ENCODE assay signal across 8 mouse cellular contexts in genomic region chr16:18811468-18812384, GRCm38 (mm10). TPM values are rescaled to one million over a fixed set of nuclear protein-coding genes. Genes with fewer than 3 reads are reported as not detected.
DNase-seq lines count a peak whose midpoint lies in the region; ATAC-seq and TF ChIP-seq lines count a peak whose summit lies in the region.

Gene Ufd1, plus strand, starts transcription at chr16:18811779.
Gene Cdc45, minus strand, starts transcription at chr16:18811987.

- peak within 1 kb of the TSS; percentile 86 for H3K4me3 ChIP-seq in forebrain, embryonic 10.5 days
- H3K4me3 ChIP-seq in heart, embryonic 15.5 days = peak within 1 kb of the TSS; percentile 79
- peak within 1 kb of the TSS; percentile 94 to 100 for H3K4me3 ChIP-seq in liver, embryonic 14.5 days (ENCODE audit: insufficient read depth in 1 of 2, low read depth in 2 of 2, low read length in 2 of 2)
- H3K4me3 ChIP-seq in neural tube, embryonic 11.5 days (ENCODE audit: low read depth, low read length) = peak within 1 kb of the TSS; percentile 85
- peak within 1 kb of the TSS; percentile 87 for H3K4me3 ChIP-seq in stomach, postnatal 0 days (ENCODE audit: low read depth, low read length)

- peak; percentile 94 for ATAC-seq in heart, embryonic 15.5 days (replicated peaks; ENCODE audit: insufficient number of reproducible peaks, insufficient read depth, low FRiP score, low read depth)
- ATAC-seq in liver, embryonic 14.5 days (ENCODE audit: insufficient read depth) = peak; percentile 92
- ATAC-seq in neural tube, embryonic 11.5 days (ENCODE audit: insufficient read depth, low FRiP score, low TSS enrichment) = peak; percentile 98
- ATAC-seq in stomach, postnatal 0 days (ENCODE audit: low FRiP score, low TSS enrichment) = peak; percentile 97

- 0 out of 2 replicates have a peak, but pooled peaks have one; percentile 4 for TF ChIP-seq CTCF in liver, embryonic 14.5 days (IDR thresholded peaks at IDR 0.05; ENCODE audit: low read depth)
- TF ChIP-seq CTCF in stomach, postnatal 0 days (IDR thresholded peaks at IDR 0.05; ENCODE audit: low read depth) = peak; percentile 4; the same call in 1 of the 2 replicates

- peaks cover 28% of the 10 kb centered on the region for H3K4me1 ChIP-seq in forebrain, embryonic 10.5 days
- H3K4me1 ChIP-seq in heart, embryonic 15.5 days (replicated peaks) = peaks cover 20% of the 10 kb centered on the region
- peaks cover 12 to 16% of the 10 kb centered on the region in 2 experiments; a peak in 3 of 4 replicates for H3K4me1 ChIP-seq in liver, embryonic 14.5 days (replicated peaks; ENCODE audit: control insufficient read depth in 2 of 2, insufficient read depth in 2 of 2, low read length in 1 of 2)
- peaks cover 6% of the 10 kb centered on the region; the same call in 1 of the 2 replicates for H3K4me1 ChIP-seq in neural tube, embryonic 11.5 days (ENCODE audit: control insufficient read depth, insufficient read depth, low read length)
- H3K4me1 ChIP-seq in stomach, postnatal 0 days (replicated peaks; ENCODE audit: control insufficient read depth, insufficient read depth) = peaks cover 3% of the 10 kb centered on the region; the same call in 1 of the 2 replicates

- H3K9me3 ChIP-seq in forebrain, embryonic 10.5 days = no peaks in the 10 kb centered on the region
- no peaks in the 10 kb centered on the region for H3K9me3 ChIP-seq in heart, embryonic 15.5 days (replicated peaks)
- H3K9me3 ChIP-seq in liver, embryonic 14.5 days (ENCODE audit: control insufficient read depth, low read length) = no peaks in the 10 kb centered on the region
- H3K9me3 ChIP-seq in neural tube, embryonic 11.5 days (ENCODE audit: control insufficient read depth, low read length) = no peaks in the 10 kb centered on the region
- H3K9me3 ChIP-seq in stomach, postnatal 0 days (ENCODE audit: control insufficient read depth, low read length) = no peaks in the 10 kb centered on the region

- H3K27ac ChIP-seq in forebrain, embryonic 10.5 days = peak within 1 kb of the TSS; percentile 90
- peak within 1 kb of the TSS; percentile 84 for H3K27ac ChIP-seq in heart, embryonic 15.5 days
- peak within 1 kb of the TSS; percentile 86 for H3K27ac ChIP-seq in liver, embryonic 14.5 days
- H3K27ac ChIP-seq in neural tube, embryonic 11.5 days (ENCODE audit: low read depth, low read length) = peak within 1 kb of the TSS; percentile 53; the same call in 1 of the 2 replicates
- H3K27ac ChIP-seq in stomach, postnatal 0 days (replicated peaks) = peak within 1 kb of the TSS; percentile 88

- DNase-seq in CD8-positive naive resting alpha-beta T cell, adult 2 months (ENCODE audit: low read depth in 2 of 2, low spot score in 2 of 2) = peak; percentile 83 to 85
- peak; percentile 87 for DNase-seq in c-Kit-positive CD71-negative TER-119-negative erythroid progenitor cells, embryonic 14.5 days (ENCODE audit: low read depth)
- DNase-seq in forebrain, embryonic 10.5 days (ENCODE audit: extremely low spot score, low spot score) = peak; percentile 89
- DNase-seq in kidney, postnatal 25 days = peak; percentile 91 to 95
- DNase-seq in liver, embryonic 14.5 days (ENCODE audit: low read depth in 3 of 3, low spot score in 3 of 3) = peak; percentile 93 to 96 (median 95)
- peak; percentile 90 for DNase-seq in neural tube, embryonic 11.5 days (ENCODE audit: low spot score)
- peak; percentile 91 for DNase-seq in stomach, postnatal 0 days (ENCODE audit: low spot score)

- H3K9ac ChIP-seq in heart, embryonic 15.5 days = peak within 1 kb of the TSS; percentile 83
- H3K9ac ChIP-seq in liver, embryonic 14.5 days (replicated peaks) = peak within 1 kb of the TSS; percentile 88
- peak within 1 kb of the TSS; percentile 89 for H3K9ac ChIP-seq in neural tube, embryonic 11.5 days (ENCODE audit: low read length)
- peak within 1 kb of the TSS; percentile 93 for H3K9ac ChIP-seq in stomach, postnatal 0 days (ENCODE audit: low read length)

- TF ChIP-seq EP300 in liver, embryonic 14.5 days (IDR thresholded peaks at IDR 0.05; ENCODE audit: low read depth) = peak; percentile 6; the same call in 1 of the 2 replicates
- TF ChIP-seq EP300 in stomach, postnatal 0 days (optimal IDR thresholded peaks at IDR 0.05) = peak; percentile 93

- peak within 1 kb of the TSS; percentile 91 for H3K4me2 ChIP-seq in heart, embryonic 15.5 days
- peak within 1 kb of the TSS; percentile 97 for H3K4me2 ChIP-seq in liver, embryonic 14.5 days (ENCODE audit: low read depth)
- peak within 1 kb of the TSS; percentile 70 for H3K4me2 ChIP-seq in neural tube, embryonic 11.5 days (ENCODE audit: low read depth)
- peak within 1 kb of the TSS; percentile 86 for H3K4me2 ChIP-seq in stomach, postnatal 0 days (replicated peaks; ENCODE audit: low read depth)

- no peaks in the 10 kb centered on the region for H3K27me3 ChIP-seq in forebrain, embryonic 10.5 days (ENCODE audit: poor library complexity, severe bottlenecking)
- no peaks in the 10 kb centered on the region for H3K27me3 ChIP-seq in heart, embryonic 15.5 days
- no peaks in the 10 kb centered on the region for H3K27me3 ChIP-seq in liver, embryonic 14.5 days (ENCODE audit: control insufficient read depth, insufficient read depth, low read length)
- H3K27me3 ChIP-seq in neural tube, embryonic 11.5 days (ENCODE audit: control insufficient read depth, insufficient read depth, low read length) = no peaks in the 10 kb centered on the region
- H3K27me3 ChIP-seq in stomach, postnatal 0 days (ENCODE audit: control insufficient read depth, insufficient read depth, low read length) = no peaks in the 10 kb centered on the region

- under 1% methylated on average over 42 of the region's 42 CpGs for WGBS in forebrain, embryonic 10.5 days
- under 1% methylated on average over 42 of the region's 42 CpGs for WGBS in heart, embryonic 15.5 days
- WGBS in liver, embryonic 14.5 days (ENCODE audit: insufficient replicate concordance) = under 1% methylated on average over 42 of the region's 42 CpGs
- WGBS in neural tube, embryonic 11.5 days = under 1% methylated on average over 42 of the region's 42 CpGs
- WGBS in stomach, postnatal 0 days = under 1% methylated on average over 42 of the region's 42 CpGs

- H3K36me3 ChIP-seq in forebrain, embryonic 10.5 days (replicated peaks) = peaks cover 59% of the 10 kb centered on the region
- H3K36me3 ChIP-seq in heart, embryonic 15.5 days = peaks cover 34% of the 10 kb centered on the region
- H3K36me3 ChIP-seq in liver, embryonic 14.5 days (replicated peaks; ENCODE audit: control insufficient read depth, insufficient read depth, low read depth) = peaks cover 45% of the 10 kb centered on the region
- H3K36me3 ChIP-seq in neural tube, embryonic 11.5 days (ENCODE audit: control insufficient read depth, insufficient read depth, low read length) = peaks cover 9% of the 10 kb centered on the region
- H3K36me3 ChIP-seq in stomach, postnatal 0 days (ENCODE audit: control insufficient read depth, insufficient read depth, low read length) = peaks cover 2% of the 10 kb centered on the region; the same call in 1 of the 2 replicates

RNA-seq across cellular contexts. Expression of gene Ufd1, which starts in this region (rescaled TPM):
- 94.5 and 101 TPM in 2 replicates for polyA plus RNA-seq in forebrain, embryonic 10.5 days (2016; fragmentation: Nextera tagmentation; extraction: Ambion mirVana)
- polyA plus RNA-seq in heart, embryonic 15.5 days (2015; fragmentation: Nextera tagmentation; extraction: Ambion mirVana) = 62.2 and 69.6 TPM in 2 replicates
- 14.6 and 19.3 TPM in 2 replicates for polyA plus RNA-seq in liver, embryonic 14.5 days (2012; rRNA removed)
- polyA plus RNA-seq in liver, embryonic 14.5 days (2014; fragmentation: Nextera tagmentation; extraction: Ambion mirVana) = 29.8 and 32.3 TPM in 2 replicates
- polyA plus RNA-seq in neural tube, embryonic 11.5 days (2014; fragmentation: Nextera tagmentation; extraction: Ambion mirVana) = 74.4 and 89.0 TPM in 2 replicates
- 67.2 and 70.5 TPM in 2 replicates for polyA plus RNA-seq in stomach, postnatal 0 days (2015; fragmentation: Nextera tagmentation; extraction: Ambion mirVana)

RNA-seq across cellular contexts. Expression of gene Cdc45, which starts in this region (rescaled TPM):
- polyA plus RNA-seq in forebrain, embryonic 10.5 days (2016; fragmentation: Nextera tagmentation; extraction: Ambion mirVana) = 83.9 and 85.3 TPM in 2 replicates
- 27.9 and 37.6 TPM in 2 replicates for polyA plus RNA-seq in heart, embryonic 15.5 days (2015; fragmentation: Nextera tagmentation; extraction: Ambion mirVana)
- 40.7 and 45.8 TPM in 2 replicates for polyA plus RNA-seq in liver, embryonic 14.5 days (2012; rRNA removed)
- polyA plus RNA-seq in liver, embryonic 14.5 days (2014; fragmentation: Nextera tagmentation; extraction: Ambion mirVana) = 40.6 and 45.4 TPM in 2 replicates
- polyA plus RNA-seq in neural tube, embryonic 11.5 days (2014; fragmentation: Nextera tagmentation; extraction: Ambion mirVana) = 60.5 and 62.2 TPM in 2 replicates
- 8.8 and 10.1 TPM in 2 replicates for polyA plus RNA-seq in stomach, postnatal 0 days (2015; fragmentation: Nextera tagmentation; extraction: Ambion mirVana)

Comparison
In these comparisons a context has a peak if more than half of its experiments do, and no peak if none do; other contexts are left out.
1. Peak in every context shown above with its lines: DNase-seq, ATAC-seq, H3K4me3 ChIP-seq and H3K27ac ChIP-seq.